ENCODE assay signal across 27 mouse cellular contexts in genomic region chr4:47111885-47112284, GRCm38 (mm10). TPM values are rescaled to one million over a fixed set of nuclear protein-coding genes. Genes with fewer than 3 reads are reported as not detected.
DNase-seq lines count a peak whose midpoint lies in the region; ATAC-seq and TF ChIP-seq lines count a peak whose summit lies in the region.
"Had no signal": no experiment of that assay in that cellular context is flagged by ENCODE, and none has a peak within 500 bp of the region (broad histone marks: within the 10 kb centered on the region; RNA-seq: fewer than 3 reads in every experiment).

No protein-coding gene starts in this region.

- H3K4me2 ChIP-seq in forebrain, embryonic 13.5 days: no peak overlapping the region
- H3K4me2 ChIP-seq in forebrain, embryonic 12.5 days: no peak overlapping the region
- no peak overlapping the region for H3K4me2 ChIP-seq in kidney, embryonic 16.5 days (replicated peaks; ENCODE audit: low read depth, low read length)
- H3K4me2 ChIP-seq: embryonic facial prominence, embryonic 15.5 days; heart, embryonic 15.5 days; hindbrain, embryonic 15.5 days; liver, embryonic 15.5 days; midbrain, embryonic 12.5 days had no signal

- peak; percentile 73 for ATAC-seq in forebrain, embryonic 13.5 days
- ATAC-seq in forebrain, embryonic 12.5 days (ENCODE audit: low FRiP score): no peak
- ATAC-seq in kidney, embryonic 16.5 days (ENCODE audit: low FRiP score, low TSS enrichment): peak; percentile 81; the same call in 1 of the 2 replicates
- no peak for ATAC-seq in megakaryocyte progenitor cell, adult 5-6 weeks (replicated peaks; ENCODE audit: poor library complexity)
- ATAC-seq: CD4-positive, CD25-positive, alpha-beta regulatory T cell, adult 4 months; lung, postnatal 0 days had no signal

- TF ChIP-seq POLR2A in brain, embryonic 14.5 days (IDR thresholded peaks at IDR 0.05; ENCODE audit: borderline replicate concordance, extremely low read depth, insufficient read depth, insufficient read length, poor library complexity, severe bottlenecking): no peak

- no peaks in the 10 kb centered on the region for H3K27me3 ChIP-seq in forebrain, embryonic 13.5 days
- no peaks in the 10 kb centered on the region for H3K27me3 ChIP-seq in forebrain, embryonic 12.5 days
- no peaks in the 10 kb centered on the region for H3K27me3 ChIP-seq in kidney, embryonic 16.5 days (ENCODE audit: insufficient read depth, low read length)
- H3K27me3 ChIP-seq: embryonic facial prominence, embryonic 15.5 days; heart, embryonic 15.5 days; hindbrain, embryonic 15.5 days; liver, embryonic 15.5 days; midbrain, embryonic 12.5 days had no signal

- no peak overlapping the region for H3K9ac ChIP-seq in forebrain, embryonic 13.5 days
- H3K9ac ChIP-seq in forebrain, embryonic 12.5 days: no peak overlapping the region
- no peak overlapping the region for H3K9ac ChIP-seq in kidney, embryonic 16.5 days (replicated peaks; ENCODE audit: low read length)
- H3K9ac ChIP-seq: embryonic facial prominence, embryonic 15.5 days; heart, embryonic 15.5 days; hindbrain, embryonic 15.5 days; liver, embryonic 15.5 days; midbrain, embryonic 12.5 days had no signal

- H3K9me3 ChIP-seq in forebrain, embryonic 13.5 days (replicated peaks): no peaks in the 10 kb centered on the region
- no peaks in the 10 kb centered on the region for H3K9me3 ChIP-seq in forebrain, embryonic 12.5 days
- no peaks in the 10 kb centered on the region for H3K9me3 ChIP-seq in kidney, embryonic 16.5 days (ENCODE audit: low read length)
- H3K9me3 ChIP-seq: embryonic facial prominence, embryonic 15.5 days; heart, embryonic 15.5 days; hindbrain, embryonic 15.5 days; limb, embryonic 10.5 days; liver, embryonic 15.5 days; midbrain, embryonic 12.5 days had no signal

- H3K27ac ChIP-seq in forebrain, embryonic 13.5 days: no peak overlapping the region
- H3K27ac ChIP-seq in forebrain, embryonic 12.5 days: no peak overlapping the region
- no peak overlapping the region for H3K27ac ChIP-seq in kidney, embryonic 16.5 days (ENCODE audit: low read length)
- H3K27ac ChIP-seq: embryonic facial prominence, embryonic 15.5 days; heart, embryonic 15.5 days; hindbrain, embryonic 15.5 days; limb, embryonic 10.5 days; liver, embryonic 15.5 days; macrophage; midbrain, embryonic 12.5 days had no signal

- H3K4me3 ChIP-seq in forebrain, embryonic 13.5 days: no peak overlapping the region
- H3K4me3 ChIP-seq in forebrain, embryonic 12.5 days (replicated peaks): no peak overlapping the region
- H3K4me3 ChIP-seq in kidney, embryonic 16.5 days (ENCODE audit: low read length): no peak overlapping the region
- H3K4me3 ChIP-seq: embryonic facial prominence, embryonic 15.5 days; gastrocnemius, adult 2 months; heart, embryonic 15.5 days; hindbrain, embryonic 15.5 days; limb, embryonic 10.5 days; liver, embryonic 15.5 days; midbrain, embryonic 12.5 days had no signal

- no peak for TF ChIP-seq CTCF in brain, embryonic 14.5 days (IDR thresholded peaks at IDR 0.05; ENCODE audit: borderline replicate concordance, extremely low read depth, insufficient read depth, insufficient read length)

- no peak for DNase-seq in kidney, postnatal 14 days
- peak; percentile 5 for DNase-seq in ES-CJ7 (ENCODE audit: low read depth, low spot score)
- DNase-seq in brain, embryonic 14.5 days (ENCODE audit: low read depth): peak; percentile 65
- no peak for DNase-seq in yolk sac, embryonic 10.5 days (ENCODE audit: low spot score)
- DNase-seq: adrenal gland, adult 2 months; cerebellum, adult 18-20 months; cerebellum, postnatal 14 days; gastrocnemius, adult 2 months; heart, postnatal 36 days; kidney, postnatal 10 days; liver; thymus, adult 2 months; thymus, postnatal 4 days had no signal

- no peaks in the 10 kb centered on the region for H3K36me3 ChIP-seq in forebrain, embryonic 13.5 days (ENCODE audit: poor library complexity, severe bottlenecking)
- H3K36me3 ChIP-seq in forebrain, embryonic 12.5 days (replicated peaks): no peaks in the 10 kb centered on the region
- no peaks in the 10 kb centered on the region for H3K36me3 ChIP-seq in kidney, embryonic 16.5 days (ENCODE audit: insufficient read depth, low read length)
- H3K36me3 ChIP-seq: embryonic facial prominence, embryonic 15.5 days; heart, embryonic 15.5 days; hindbrain, embryonic 15.5 days; limb, embryonic 10.5 days; liver, embryonic 15.5 days; midbrain, embryonic 12.5 days had no signal

- WGBS in forebrain, embryonic 13.5 days: 62% methylated on average over 9 of the region's 9 CpGs
- WGBS in forebrain, embryonic 12.5 days: 65% methylated on average over 9 of the region's 9 CpGs
- 34% methylated on average over 9 of the region's 9 CpGs for WGBS in kidney, embryonic 16.5 days

- H3K4me1 ChIP-seq in forebrain, embryonic 13.5 days: no peaks in the 10 kb centered on the region
- peaks cover 4% of the 10 kb centered on the region; the same call in 1 of the 2 replicates for H3K4me1 ChIP-seq in forebrain, embryonic 12.5 days
- peaks cover 8% of the 10 kb centered on the region; the same call in 1 of the 2 replicates for H3K4me1 ChIP-seq in kidney, embryonic 16.5 days (ENCODE audit: insufficient read depth, low read length)
- H3K4me1 ChIP-seq: embryonic facial prominence, embryonic 15.5 days; hindbrain, embryonic 15.5 days; liver, embryonic 15.5 days had no signal

RNA-seq across cellular contexts. Expression of gene Galnt12, which starts 20.2 kb away (rescaled TPM):
- polyA plus RNA-seq in forebrain, embryonic 13.5 days (2015; fragmentation: Nextera tagmentation; extraction: Ambion mirVana): 1.2 and 1.7 TPM in 2 replicates
- 3.8 and 4.4 TPM in 2 replicates for polyA plus RNA-seq in forebrain, embryonic 12.5 days (2016; fragmentation: Nextera tagmentation; extraction: Ambion mirVana)
- polyA plus RNA-seq in kidney, embryonic 16.5 days (2015; fragmentation: Nextera tagmentation; extraction: Ambion mirVana): 10.1 and 10.7 TPM in 2 replicates
- polyA plus RNA-seq in brain, embryonic 14.5 days (2012; rRNA removed): 1.5 and 2.1 TPM in 2 replicates
- total RNA-seq in megakaryocyte progenitor cell, adult 5-6 weeks (2015): 0.64 and 1.0 TPM in 2 replicates
- total RNA-seq in megakaryocyte progenitor cell, adult 5-6 weeks (2017): 1.7 and 1.9 TPM in 2 replicates

RNA-seq across cellular contexts. Expression of gene Anks6, which starts 54.7 kb away (rescaled TPM):
- 2.6 and 2.7 TPM in 2 replicates for polyA plus RNA-seq in forebrain, embryonic 13.5 days (2015; fragmentation: Nextera tagmentation; extraction: Ambion mirVana)
- 5.6 and 6.1 TPM in 2 replicates for polyA plus RNA-seq in forebrain, embryonic 12.5 days (2016; fragmentation: Nextera tagmentation; extraction: Ambion mirVana)
- polyA plus RNA-seq in kidney, embryonic 16.5 days (2015; fragmentation: Nextera tagmentation; extraction: Ambion mirVana): 6.3 and 7.1 TPM in 2 replicates
- 17.2 and 17.3 TPM in 2 replicates for polyA plus RNA-seq in brain, embryonic 14.5 days (2012; rRNA removed)
- total RNA-seq in megakaryocyte progenitor cell, adult 5-6 weeks (2015): 0.02 and 0.05 TPM in 2 replicates
- total RNA-seq in megakaryocyte progenitor cell, adult 5-6 weeks (2017): not detected in 2 replicates
- total RNA-seq: neutrophil, adult 5-6 weeks had no signal
- polyA plus RNA-seq: CD4-positive, CD25-positive, alpha-beta regulatory T cell, adult 4 months had no signal

Comparison
In these comparisons a context has a peak if more than half of its experiments do, and no peak if none do; other contexts are left out.
1. ATAC-seq: peak in forebrain, embryonic 13.5 days (single experiment) and kidney, embryonic 16.5 days (single experiment); none in forebrain, embryonic 12.5 days (single experiment) and megakaryocyte progenitor cell, adult 5-6 weeks (single experiment).
2. DNase-seq: peak in ES-CJ7 (single experiment) and brain, embryonic 14.5 days (single experiment); none in kidney, postnatal 14 days (single experiment) and yolk sac, embryonic 10.5 days (single experiment).